Mouse (Mus musculus) embryonic fibroblast, embryonic 13.5 days (primary cell): Measurements from ENCODE around the gene Gm6096.

ENCODE experiments used
- CTCF ChIP-seq: IDR thresholded peaks from 2 replicates; pipeline ENCODE4 v1.5.1; 2011; ENCODE audit warnings: mild to moderate bottlenecking, control low read depth, low read length, moderate library complexity, borderline replicate concordance; ENCODE audit not compliant: insufficient read depth
- POLR2A ChIP-seq: IDR thresholded peaks from 2 replicates; pipeline ENCODE4 v1.6.1; 2011; ENCODE audit warnings: low read depth, mild to moderate bottlenecking, control low read depth, low read length, moderate library complexity

DNA sequence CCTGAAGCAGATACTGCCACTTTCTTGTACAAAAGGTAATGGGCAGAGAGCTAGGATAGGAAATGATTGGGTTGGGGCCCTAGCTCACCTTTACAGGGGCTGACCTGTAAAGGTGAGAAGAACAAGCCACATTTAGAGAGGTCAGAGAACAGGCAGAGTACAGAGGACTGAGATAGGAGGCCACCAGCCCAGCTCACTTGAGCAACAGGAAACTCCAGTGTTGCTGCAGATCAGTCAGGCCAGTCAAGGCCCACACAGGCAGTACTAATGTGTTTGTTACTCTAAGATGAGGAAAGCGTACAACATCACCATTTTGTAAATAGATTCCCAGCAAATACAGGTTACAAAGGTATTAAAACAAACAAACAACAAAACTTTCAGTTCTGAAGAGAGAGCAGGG, 5.1 kb downstream of the Gm6096 start:
- no peak for TF ChIP-seq CTCF
- no peak for TF ChIP-seq POLR2A
